Mouse (Mus musculus): ENCODE measurements at regions not wholly inside any gene's neighbourhood (a gene's known extent, or its start where the extent isn't known, plus 50 kb on each side); places are given as distances from the start of the nearest gene placed in this dataset.

GRCm38 (mm10) chr4:81501802-81502201 lies 59.2 kb upstream of the Mpdz start:
- no peak overlapping the region for H3K27ac ChIP-seq (ENCODE audit: insufficient read depth, low read length)
- H3K36me3 ChIP-seq (ENCODE audit: control insufficient read depth, insufficient read depth, low read length) = no peaks in the 10 kb centered on the region
- no peak for DNase-seq (ENCODE audit: low read depth in 1 of 2, low spot score in 2 of 2)
- 83% methylated on average over 5 of the region's 5 CpGs for WGBS
- no peaks in the 10 kb centered on the region for H3K4me1 ChIP-seq (ENCODE audit: control insufficient read depth, insufficient read depth, insufficient read length)
- no peak overlapping the region for H3K4me3 ChIP-seq (ENCODE audit: extremely low read depth, insufficient read depth, insufficient read length)
- H3K27me3 ChIP-seq (ENCODE audit: control insufficient read depth, insufficient read depth, low read length) = no peaks in the 10 kb centered on the region
- TF ChIP-seq CTCF (IDR thresholded peaks at IDR 0.05; ENCODE audit: extremely low read depth, insufficient read depth, insufficient read length, insufficient replicate concordance) = no peak
- no peak for TF ChIP-seq POLR2A (IDR thresholded peaks at IDR 0.05; ENCODE audit: low read depth, low read length)

DNA sequence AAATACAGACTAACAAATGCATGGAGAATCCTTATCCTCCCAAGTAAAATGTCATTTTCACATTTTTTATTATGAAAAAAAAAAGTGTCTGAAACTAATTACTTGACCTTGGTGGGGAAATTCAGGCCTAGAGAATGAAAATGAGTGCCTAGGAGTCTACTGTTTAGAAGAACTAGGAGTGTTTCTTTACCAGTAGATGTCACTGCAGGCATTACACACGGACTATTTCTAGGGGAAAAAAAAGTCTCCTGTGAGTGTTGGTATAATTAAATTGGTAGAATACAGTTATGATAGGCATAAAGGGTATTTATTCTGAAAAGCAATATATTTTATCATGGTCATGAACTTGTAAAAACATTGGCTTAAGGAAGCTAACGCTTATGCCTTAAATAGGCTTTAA lies 55.5 kb upstream of the Mpdz start:
- Histone ChIP-seq H3K27ac (ENCODE audit: insufficient read depth, low read length) (no peak overlapping the region), H3K27me3 (ENCODE audit: control insufficient read depth, insufficient read depth, low read length) (no peaks in the 10 kb centered on the region), H3K4me1 (ENCODE audit: control insufficient read depth, insufficient read depth, insufficient read length) (no peaks in the 10 kb centered on the region), H3K4me3 (ENCODE audit: extremely low read depth, insufficient read depth, insufficient read length) (no peak overlapping the region), H3K36me3 (ENCODE audit: control insufficient read depth, insufficient read depth, low read length) (no peaks in the 10 kb centered on the region)
- WGBS = 48% methylated on average over 2 of the region's 2 CpGs
- no peak for TF ChIP-seq POLR2A (IDR thresholded peaks at IDR 0.05; ENCODE audit: low read depth, low read length)
- no peak for TF ChIP-seq CTCF (IDR thresholded peaks at IDR 0.05; ENCODE audit: extremely low read depth, insufficient read depth, insufficient read length, insufficient replicate concordance)
- no peak for DNase-seq (ENCODE audit: low read depth in 1 of 2, low spot score in 2 of 2)

- no peaks in the 10 kb centered on the region for H3K4me1 ChIP-seq (ENCODE audit: control insufficient read depth, insufficient read depth, insufficient read length)
- no peak overlapping the region for H3K4me3 ChIP-seq (ENCODE audit: extremely low read depth, insufficient read depth, insufficient read length)
- TF ChIP-seq CTCF (IDR thresholded peaks at IDR 0.05; ENCODE audit: extremely low read depth, insufficient read depth, insufficient read length, insufficient replicate concordance) = no peak
- TF ChIP-seq POLR2A (IDR thresholded peaks at IDR 0.05; ENCODE audit: low read depth, low read length) = no peak
- H3K27ac ChIP-seq (ENCODE audit: insufficient read depth, low read length) = no peak overlapping the region
- no peaks in the 10 kb centered on the region for H3K27me3 ChIP-seq (ENCODE audit: control insufficient read depth, insufficient read depth, low read length)
- H3K36me3 ChIP-seq (ENCODE audit: control insufficient read depth, insufficient read depth, low read length) = no peaks in the 10 kb centered on the region
- WGBS = 83% methylated on average over 3 of the region's 3 CpGs
- no peak for DNase-seq (ENCODE audit: low read depth in 1 of 2, low spot score in 2 of 2)
Observed at GRCm38 (mm10) chr4:81492811-81493210, 50.2 kb upstream of the Mpdz start.

Data from spleen, adult 2 months (tissue).